Mouse (Mus musculus) stomach, embryonic 15.5 days (tissue): ENCODE measurements around the gene Tmem131l. TPM values are rescaled to one million over a fixed set of nuclear protein-coding genes. Genes with fewer than 3 reads are reported as not detected.

Source experiments
- ATAC-seq: fragments of 200-750 bp; cut with Nextera tagmentation; 2 replicates; pipeline ENCODE4 v1.8.0; 2017; ENCODE audit warnings: low read depth, moderate number of reproducible peaks, moderate TSS enrichment; ENCODE audit not compliant: insufficient read depth, low FRiP score
- H3K27ac ChIP-seq: fragments of 300-500 bp; sonication (generic); 2 replicates; pipeline ENCODE4 v1.5.1; 2015; ENCODE audit warnings: mild to moderate bottlenecking, inconsistent platforms
- H3K27me3 ChIP-seq: fragments of 300-500 bp; sonication (generic); replicated peaks from 2 replicates; pipeline ENCODE4 v1.6.1; 2015; ENCODE audit warnings: inconsistent platforms
- H3K36me3 ChIP-seq: fragments of 300-500 bp; sonication (generic); 2 replicates; pipeline ENCODE4 v1.6.1; 2015; ENCODE audit warnings: inconsistent platforms
- H3K4me1 ChIP-seq: fragments of 300-500 bp; sonication (generic); 2 replicates; pipeline ENCODE4 v1.6.1; 2015; ENCODE audit warnings: inconsistent platforms
- H3K4me2 ChIP-seq: fragments of 300-500 bp; sonication (generic); 2 replicates; pipeline ENCODE4 v1.6.1; 2015; ENCODE audit warnings: mild to moderate bottlenecking, inconsistent platforms
- H3K4me3 ChIP-seq: fragments of 300-500 bp; sonication (generic); replicated peaks from 2 replicates; pipeline ENCODE4 v1.5.1; 2015; ENCODE audit warnings: inconsistent platforms
- H3K9ac ChIP-seq: fragments of 300-500 bp; sonication (generic); 2 replicates; pipeline ENCODE4 v1.6.1; 2015; ENCODE audit warnings: inconsistent platforms
- H3K9me3 ChIP-seq: fragments of 300-500 bp; sonication (generic); 2 replicates; pipeline ENCODE4 v1.6.1; 2016; ENCODE audit warnings: inconsistent platforms
- WGBS: fragments of 180-500 bp; shearing (Covaris S2); methylation state at CpG from one replicate; pipeline ENCODE4 v1.1.7; 2015; 5-methylcytosine and 5-hydroxymethylcytosine counted together
- polyA plus RNA-seq: library from polyadenylated mRNA; unstranded; fragments of >200 nt; fragmentation: Nextera tagmentation; extraction: Ambion mirVana; gene quantifications from 2 replicates; pipeline ENCODE4 v1.2.1, GENCODE M21; 2015

Gene Tmem131l
- polyA plus RNA-seq, 1 experiment from 2014 or later, result 44.9 TPM

- no peak for ATAC-seq
- Histone ChIP-seq H3K9me3 (no peaks in the 10 kb centered on the region), H3K4me3 (no peak overlapping the region), H3K27me3 (no peaks in the 10 kb centered on the region), H3K36me3 (peaks cover 32% of the 10 kb centered on the region), H3K9ac (no peak overlapping the region), H3K4me2 (no peak overlapping the region), H3K4me1 (no peaks in the 10 kb centered on the region), H3K27ac (no peak overlapping the region)
- WGBS, result 91% methylated on average over 10 of the region's 10 CpGs
Observed at GRCm38 (mm10) chr3:83934514-83934913, 105.5 kb downstream of the Tmem131l start.

GRCm38 (mm10) chr3:83915768-83916496 lies 124.0 kb downstream of the Tmem131l start:
- peaks cover 17% of the 10 kb centered on the region for H3K36me3 ChIP-seq
- H3K27me3 ChIP-seq, result no peaks in the 10 kb centered on the region
- H3K4me1 ChIP-seq, result no peaks in the 10 kb centered on the region
- no peaks in the 10 kb centered on the region for H3K9me3 ChIP-seq
- H3K27ac ChIP-seq, result no peak overlapping the region
- no peak overlapping the region for H3K4me3 ChIP-seq
- ATAC-seq, result no peak
- H3K4me2 ChIP-seq, result no peak overlapping the region
- WGBS, result 74% methylated on average over 11 of the region's 11 CpGs
- no peak overlapping the region for H3K9ac ChIP-seq

GRCm38 (mm10) chr3:83915102-83915501 lies 124.9 kb downstream of the Tmem131l start:
- peaks cover 17% of the 10 kb centered on the region for H3K36me3 ChIP-seq
- no peaks in the 10 kb centered on the region for H3K9me3 ChIP-seq
- no peak overlapping the region for H3K4me3 ChIP-seq
- H3K27ac ChIP-seq, result no peak overlapping the region
- ATAC-seq, result no peak
- WGBS, result 72% methylated on average over 3 of the region's 3 CpGs
- no peak overlapping the region for H3K4me2 ChIP-seq
- no peak overlapping the region for H3K9ac ChIP-seq
- no peaks in the 10 kb centered on the region for H3K27me3 ChIP-seq
- no peaks in the 10 kb centered on the region for H3K4me1 ChIP-seq

GRCm38 (mm10) chr3:83910707-83911106 lies 129.3 kb downstream of the Tmem131l start:
- Histone ChIP-seq H3K9ac (no peak overlapping the region), H3K4me1 (no peaks in the 10 kb centered on the region), H3K4me3 (no peak overlapping the region), H3K4me2 (no peak overlapping the region), H3K36me3 (peaks cover 14% of the 10 kb centered on the region; the same call in 1 of the 2 replicates), H3K27me3 (no peaks in the 10 kb centered on the region), H3K9me3 (no peaks in the 10 kb centered on the region), H3K27ac (no peak overlapping the region)
- peak; percentile 72; the same call in 1 of the 2 replicates for ATAC-seq
- WGBS, result 70% methylated on average over 5 of the region's 5 CpGs

GRCm38 (mm10) chr3:83906185-83906584 lies 133.8 kb downstream of the Tmem131l start:
- Histone ChIP-seq H3K36me3 (peaks cover 24% of the 10 kb centered on the region), H3K9ac (no peak overlapping the region), H3K4me1 (no peaks in the 10 kb centered on the region), H3K27ac (no peak overlapping the region), H3K9me3 (no peaks in the 10 kb centered on the region), H3K4me3 (no peak overlapping the region), H3K4me2 (no peak overlapping the region), H3K27me3 (no peaks in the 10 kb centered on the region)
- WGBS, result 93% methylated on average over 9 of the region's 9 CpGs
- no peak for ATAC-seq

GRCm38 (mm10) chr3:83905161-83905560 lies 134.8 kb downstream of the Tmem131l start:
- no peaks in the 10 kb centered on the region for H3K9me3 ChIP-seq
- no peak overlapping the region for H3K27ac ChIP-seq
- no peak for ATAC-seq
- H3K9ac ChIP-seq, result no peak overlapping the region
- peaks cover 30% of the 10 kb centered on the region for H3K36me3 ChIP-seq
- H3K4me2 ChIP-seq, result no peak overlapping the region
- no peak overlapping the region for H3K4me3 ChIP-seq
- no peaks in the 10 kb centered on the region for H3K4me1 ChIP-seq
- no peaks in the 10 kb centered on the region for H3K27me3 ChIP-seq
- WGBS, result 76% methylated on average over 6 of the region's 6 CpGs

- H3K27me3 ChIP-seq, result no peaks in the 10 kb centered on the region
- peaks cover 35% of the 10 kb centered on the region for H3K36me3 ChIP-seq
- H3K4me1 ChIP-seq, result no peaks in the 10 kb centered on the region
- no peaks in the 10 kb centered on the region for H3K9me3 ChIP-seq
- H3K4me2 ChIP-seq, result no peak overlapping the region
- 0 out of 2 replicates have a peak, but pooled peaks have one; percentile 16 for ATAC-seq
- H3K9ac ChIP-seq, result no peak overlapping the region
- 66% methylated on average over 14 of the region's 14 CpGs for WGBS
- no peak overlapping the region for H3K4me3 ChIP-seq
- H3K27ac ChIP-seq, result peak overlapping the region; percentile 26; the same call in 1 of the 2 replicates
Observed at GRCm38 (mm10) chr3:83904176-83904958, 135.6 kb downstream of the Tmem131l start.

- no peaks in the 10 kb centered on the region for H3K27me3 ChIP-seq
- ATAC-seq, result no peak
- peaks cover 47% of the 10 kb centered on the region for H3K36me3 ChIP-seq
- H3K4me3 ChIP-seq, result no peak overlapping the region
- no peaks in the 10 kb centered on the region for H3K9me3 ChIP-seq
- H3K27ac ChIP-seq, result no peak overlapping the region
- no peaks in the 10 kb centered on the region for H3K4me1 ChIP-seq
- 88% methylated on average over 5 of the region's 5 CpGs for WGBS
- no peak overlapping the region for H3K4me2 ChIP-seq
- no peak overlapping the region for H3K9ac ChIP-seq
Observed at GRCm38 (mm10) chr3:83902943-83903342, 137.0 kb downstream of the Tmem131l start.

- ATAC-seq, result no peak
- no peak overlapping the region for H3K9ac ChIP-seq
- no peak overlapping the region for H3K4me3 ChIP-seq
- peaks cover 47% of the 10 kb centered on the region for H3K36me3 ChIP-seq
- WGBS, result 86% methylated on average over 8 of the region's 8 CpGs
- no peaks in the 10 kb centered on the region for H3K9me3 ChIP-seq
- H3K27me3 ChIP-seq, result no peaks in the 10 kb centered on the region
- no peaks in the 10 kb centered on the region for H3K4me1 ChIP-seq
- no peak overlapping the region for H3K27ac ChIP-seq
- no peak overlapping the region for H3K4me2 ChIP-seq
Observed at GRCm38 (mm10) chr3:83902459-83902858, 137.5 kb downstream of the Tmem131l start.

- Histone ChIP-seq H3K4me3 (no peak overlapping the region), H3K4me1 (no peaks in the 10 kb centered on the region), H3K9ac (no peak overlapping the region), H3K27ac (no peak overlapping the region), H3K27me3 (no peaks in the 10 kb centered on the region), H3K36me3 (peaks cover 44% of the 10 kb centered on the region), H3K4me2 (no peak overlapping the region), H3K9me3 (no peaks in the 10 kb centered on the region)
- no peak for ATAC-seq
- WGBS, result 85% methylated on average over 12 of the region's 12 CpGs
Observed at GRCm38 (mm10) chr3:83900756-83901373, 139.1 kb downstream of the Tmem131l start.

- Histone ChIP-seq H3K9me3 (no peaks in the 10 kb centered on the region), H3K4me2 (no peak overlapping the region), H3K36me3 (peaks cover 31% of the 10 kb centered on the region), H3K9ac (no peak overlapping the region), H3K27me3 (no peaks in the 10 kb centered on the region), H3K27ac (no peak overlapping the region), H3K4me3 (no peak overlapping the region), H3K4me1 (no peaks in the 10 kb centered on the region)
- no peak for ATAC-seq
- WGBS, result 59% methylated on average over 8 of the region's 8 CpGs
Observed at GRCm38 (mm10) chr3:83899556-83899955, 140.4 kb downstream of the Tmem131l start.

- Histone ChIP-seq H3K36me3 (peaks cover 26% of the 10 kb centered on the region), H3K27me3 (no peaks in the 10 kb centered on the region), H3K4me3 (no peak overlapping the region), H3K27ac (no peak overlapping the region), H3K9ac (no peak overlapping the region), H3K9me3 (no peaks in the 10 kb centered on the region), H3K4me2 (no peak overlapping the region), H3K4me1 (no peaks in the 10 kb centered on the region)
- 95% methylated on average over 9 of the region's 9 CpGs for WGBS
- no peak for ATAC-seq
Observed at GRCm38 (mm10) chr3:83898246-83898645, 141.7 kb downstream of the Tmem131l start.
